Mouse (Mus musculus) hindbrain, embryonic 11.5 days (tissue): ENCODE measurements around the gene Polr1d. TPM values are rescaled to one million over a fixed set of nuclear protein-coding genes. Genes with fewer than 3 reads are reported as not detected.

ENCODE experiments used
- ATAC-seq: fragments of 200-750 bp; cut with Nextera tagmentation; 2 replicates; pipeline ENCODE4 v1.8.0; 2017; ENCODE audit warnings: mild to moderate bottlenecking, moderate TSS enrichment, moderate library complexity; ENCODE audit not compliant: low FRiP score
- DNase-seq: peaks from one replicate; pipeline ENCODE4 v3.0.0-alpha.2; 2015; ENCODE audit warnings: low spot score
- H3K27ac ChIP-seq: fragments of 300-500 bp; sonication (generic); 2 replicates; pipeline ENCODE4 v1.5.1; 2014; ENCODE audit warnings: mild to moderate bottlenecking, low read depth, low read length
- H3K27me3 ChIP-seq: fragments of 300-500 bp; sonication (generic); 2 replicates; pipeline ENCODE4 v1.6.1; 2014; ENCODE audit warnings: mild to moderate bottlenecking, low read length, moderate library complexity, mixed read lengths; ENCODE audit not compliant: control insufficient read depth, insufficient read depth
- H3K36me3 ChIP-seq: fragments of 300-500 bp; sonication (generic); 2 replicates; pipeline ENCODE4 v1.6.1; 2014; ENCODE audit warnings: mild to moderate bottlenecking, low read length, moderate library complexity, mixed read lengths; ENCODE audit not compliant: control insufficient read depth, insufficient read depth
- H3K4me1 ChIP-seq: fragments of 300-500 bp; sonication (generic); replicated peaks from 2 replicates; pipeline ENCODE4 v1.6.1; 2014; ENCODE audit warnings: low read length, mixed read lengths; ENCODE audit not compliant: control insufficient read depth, insufficient read depth
- H3K4me2 ChIP-seq: fragments of 300-500 bp; sonication (generic); replicated peaks from 2 replicates; pipeline ENCODE4 v1.6.1; 2014; ENCODE audit warnings: mild to moderate bottlenecking, low read depth, low read length
- H3K4me3 ChIP-seq: fragments of 300-500 bp; sonication (generic); 2 replicates; pipeline ENCODE4 v1.5.1; 2014; ENCODE audit warnings: low read depth, low read length
- H3K9ac ChIP-seq: fragments of 300-500 bp; sonication (generic); 2 replicates; pipeline ENCODE4 v1.6.1; 2014; ENCODE audit warnings: low read depth, low read length
- H3K9me3 ChIP-seq: fragments of 300-500 bp; sonication (generic); 2 replicates; pipeline ENCODE4 v1.6.1; 2016; ENCODE audit warnings: low read length; ENCODE audit not compliant: control insufficient read depth
- WGBS: fragments of 180-500 bp; shearing (Covaris S2); extraction: QIAGEN DNeasy Blood & Tissue Kit; methylation state at CpG from one replicate; pipeline ENCODE4 v1.1.7; 2014; 5-methylcytosine and 5-hydroxymethylcytosine counted together
- polyA plus RNA-seq: library from polyadenylated mRNA; unstranded; fragments of >200 nt; fragmentation: Nextera tagmentation; extraction: Ambion mirVana; gene quantifications from 2 replicates; pipeline ENCODE4 v1.2.1, GENCODE M21; 2014

Polr1d gene
- polyA plus RNA-seq, 1 experiment from 2014 or later, result 119 TPM

GRCm38 (mm10) chr5:147059319-147059718 is 17.5 kb upstream of the Polr1d start:
- no peak overlapping the region for H3K4me3 ChIP-seq
- H3K4me2 ChIP-seq, result no peak overlapping the region
- H3K36me3 ChIP-seq, result no peaks in the 10 kb centered on the region
- no peak overlapping the region for H3K9ac ChIP-seq
- no peaks in the 10 kb centered on the region for H3K27me3 ChIP-seq
- DNase-seq (no peak), ATAC-seq (no peak)
- no peak overlapping the region for H3K27ac ChIP-seq
- H3K9me3 ChIP-seq, result no peaks in the 10 kb centered on the region
- H3K4me1 ChIP-seq, result no peaks in the 10 kb centered on the region
- 86% methylated on average over 9 of the region's 9 CpGs for WGBS

DNA sequence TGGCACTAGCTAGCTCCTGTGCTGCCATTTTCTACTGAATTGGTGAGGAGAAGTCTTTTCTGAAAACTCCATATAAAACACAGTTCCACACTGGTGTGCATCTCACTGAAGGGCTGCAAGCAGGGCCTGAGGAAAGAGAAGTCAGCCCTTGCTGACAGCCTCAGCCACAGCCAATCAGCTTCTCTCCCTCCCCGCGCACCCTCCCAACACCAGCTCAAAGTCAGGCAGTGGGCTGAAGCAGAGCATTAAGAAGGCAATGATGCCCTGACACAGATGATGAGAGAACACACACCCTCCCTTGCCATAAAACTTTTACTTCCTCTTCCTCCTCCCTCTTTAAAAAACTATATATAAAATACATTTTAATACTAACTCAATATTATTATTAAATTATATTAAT is 16.8 kb upstream of the Polr1d start:
- DNase-seq (no peak), ATAC-seq (no peak)
- no peaks in the 10 kb centered on the region for H3K27me3 ChIP-seq
- no peak overlapping the region for H3K27ac ChIP-seq
- 85% methylated on average over 2 of the region's 2 CpGs for whole genome bisulfite sequencing
- H3K4me1 ChIP-seq, result no peaks in the 10 kb centered on the region
- no peak overlapping the region for H3K9ac ChIP-seq
- H3K4me2 ChIP-seq, result no peak overlapping the region
- H3K36me3 ChIP-seq, result no peaks in the 10 kb centered on the region
- H3K9me3 ChIP-seq, result no peaks in the 10 kb centered on the region
- no peak overlapping the region for H3K4me3 ChIP-seq

GRCm38 (mm10) chr5:147063215-147063661 is 13.6 kb upstream of the Polr1d start:
- no peak for ATAC-seq
- no peaks in the 10 kb centered on the region for H3K4me1 ChIP-seq
- H3K27me3 ChIP-seq, result no peaks in the 10 kb centered on the region
- 72% methylated on average over 8 of the region's 8 CpGs for whole genome bisulfite sequencing
- no peak for DNase-seq
- H3K9ac ChIP-seq, result no peak overlapping the region
- no peak overlapping the region for H3K4me2 ChIP-seq
- no peaks in the 10 kb centered on the region for H3K9me3 ChIP-seq
- no peak overlapping the region for H3K4me3 ChIP-seq
- H3K27ac ChIP-seq, result no peak overlapping the region
- H3K36me3 ChIP-seq, result no peaks in the 10 kb centered on the region

- Histone ChIP-seq H3K36me3 (no peaks in the 10 kb centered on the region), H3K4me1 (no peaks in the 10 kb centered on the region), H3K4me3 (no peak overlapping the region), H3K9me3 (no peaks in the 10 kb centered on the region), H3K9ac (no peak overlapping the region), H3K27ac (no peak overlapping the region), H3K4me2 (no peak overlapping the region), H3K27me3 (no peaks in the 10 kb centered on the region)
- DNase-seq, result no peak
- WGBS, result 52% methylated on average over 4 of the region's 4 CpGs
- ATAC-seq, result no peak
These were observed 10.7 kb upstream of the Polr1d start for GRCm38 (mm10) chr5:147066129-147066528.

DNA sequence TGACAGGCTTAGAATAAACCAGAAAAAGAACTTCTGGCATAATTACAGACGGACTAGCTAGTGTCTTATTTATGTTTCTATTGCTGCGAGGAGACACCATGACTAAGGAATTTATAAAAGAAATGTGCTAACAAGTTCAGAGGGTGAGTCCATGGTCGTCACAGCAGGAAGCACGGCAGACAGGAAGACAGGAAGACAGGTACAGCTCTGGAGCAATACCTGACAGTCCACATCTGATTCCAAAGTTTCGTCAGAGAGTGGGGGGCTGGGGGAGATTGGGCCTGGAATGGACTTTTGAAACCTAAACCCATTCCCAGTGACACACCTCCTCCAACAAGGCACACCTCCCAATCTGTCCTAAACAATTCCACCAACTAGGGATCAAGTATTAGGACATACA is 9.9 kb upstream of the Polr1d start:
- Histone ChIP-seq H3K27me3 (no peaks in the 10 kb centered on the region), H3K4me1 (no peaks in the 10 kb centered on the region), H3K9ac (no peak overlapping the region), H3K36me3 (no peaks in the 10 kb centered on the region), H3K4me2 (no peak overlapping the region), H3K4me3 (no peak overlapping the region), H3K9me3 (no peaks in the 10 kb centered on the region), H3K27ac (no peak overlapping the region)
- ATAC-seq, result no peak
- DNase-seq, result no peak
- 83% methylated on average over 5 of the region's 5 CpGs for WGBS

- no peak overlapping the region for H3K4me2 ChIP-seq
- no peaks in the 10 kb centered on the region for H3K9me3 ChIP-seq
- H3K4me3 ChIP-seq, result no peak overlapping the region
- no peaks in the 10 kb centered on the region for H3K36me3 ChIP-seq
- 81% methylated on average over 5 of the region's 5 CpGs for WGBS
- H3K9ac ChIP-seq, result no peak overlapping the region
- ATAC-seq (no peak), DNase-seq (no peak)
- no peak overlapping the region for H3K27ac ChIP-seq
- H3K27me3 ChIP-seq, result no peaks in the 10 kb centered on the region
- H3K4me1 ChIP-seq, result no peaks in the 10 kb centered on the region
These were observed 8.0 kb upstream of the Polr1d start for GRCm38 (mm10) chr5:147068876-147069275.

DNA sequence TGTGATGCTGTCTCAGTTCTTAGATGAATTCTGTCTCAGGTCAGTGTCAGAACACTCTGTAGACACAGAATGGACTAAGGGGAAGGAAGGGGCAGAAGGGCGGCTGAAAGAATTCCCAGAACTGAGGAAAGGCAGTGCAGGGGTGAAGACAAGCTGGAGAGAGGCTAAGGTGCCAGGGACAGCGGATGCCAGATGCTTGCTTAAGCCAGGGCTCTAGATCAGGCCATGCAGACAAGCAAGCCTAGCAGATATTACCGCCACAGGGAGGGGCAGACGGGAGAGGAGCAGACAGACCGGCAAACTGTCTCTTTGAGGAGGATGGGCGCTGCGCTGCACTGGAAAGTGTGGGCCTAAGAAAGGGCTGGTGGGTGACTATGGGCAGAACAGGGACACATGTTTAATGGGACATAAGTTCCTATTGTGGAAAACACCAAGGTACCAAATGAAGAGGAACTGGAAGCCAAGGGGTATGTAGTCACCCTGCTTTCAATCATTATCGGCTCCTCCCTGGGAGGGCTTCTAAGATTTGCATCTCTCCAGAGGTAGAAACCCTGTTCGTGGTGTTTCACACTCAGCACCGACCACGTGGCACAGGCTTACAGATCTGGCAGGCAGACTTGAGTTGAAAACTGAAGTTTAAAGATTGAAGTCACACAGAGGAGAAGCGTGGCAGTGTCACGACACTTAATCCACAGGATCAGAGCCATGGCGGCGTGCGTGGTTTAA is 5.9 kb upstream of the Polr1d start:
- Histone ChIP-seq H3K4me2 (no peak overlapping the region), H3K4me3 (no peak overlapping the region), H3K36me3 (no peaks in the 10 kb centered on the region), H3K9ac (no peak overlapping the region), H3K9me3 (no peaks in the 10 kb centered on the region), H3K4me1 (peaks cover 5% of the 10 kb centered on the region; the same call in 1 of the 2 replicates), H3K27ac (no peak overlapping the region), H3K27me3 (no peaks in the 10 kb centered on the region)
- ATAC-seq, result no peak
- 75% methylated on average over 16 of the region's 16 CpGs for WGBS
- no peak for DNase-seq

- H3K27ac ChIP-seq, result no peak overlapping the region
- DNase-seq (no peak), ATAC-seq (no peak)
- WGBS, result 49% methylated on average over 4 of the region's 4 CpGs
- H3K36me3 ChIP-seq, result no peaks in the 10 kb centered on the region
- H3K27me3 ChIP-seq, result no peaks in the 10 kb centered on the region
- no peak overlapping the region for H3K4me2 ChIP-seq
- peaks cover 5% of the 10 kb centered on the region; the same call in 1 of the 2 replicates for H3K4me1 ChIP-seq
- no peak overlapping the region for H3K9ac ChIP-seq
- H3K4me3 ChIP-seq, result no peak overlapping the region
- no peaks in the 10 kb centered on the region for H3K9me3 ChIP-seq
These were observed 5.0 kb upstream of the Polr1d start for GRCm38 (mm10) chr5:147071886-147072285.

- 88% methylated on average over 6 of the region's 6 CpGs for WGBS
- no peak for DNase-seq
These were observed 3.0 kb upstream of the Polr1d start for GRCm38 (mm10) chr5:147073805-147074204.

More at GRCm38 (mm10) chr5:147073805-147074204, 3.0 kb upstream of the Polr1d start:
- Histone ChIP-seq H3K4me1 (peaks cover 5% of the 10 kb centered on the region; the same call in 1 of the 2 replicates), H3K27me3 (no peaks in the 10 kb centered on the region), H3K4me3 (no peak overlapping the region), H3K9ac (no peak overlapping the region), H3K27ac (no peak overlapping the region), H3K4me2 (no peak overlapping the region), H3K9me3 (no peaks in the 10 kb centered on the region), H3K36me3 (no peaks in the 10 kb centered on the region)
- ATAC-seq, result no peak
